Mouse (Mus musculus) lung, postnatal 0 days (tissue): Measurements from ENCODE around the gene U2surp.

Experiments
- CTCF ChIP-seq: IDR thresholded peaks from 2 replicates; pipeline ENCODE4 v1.5.1; 2016; ENCODE audit warnings: antibody characterized with exemption, mild to moderate bottlenecking
- EP300 ChIP-seq: IDR thresholded peaks from 2 replicates; pipeline ENCODE4 v1.6.1; 2016; ENCODE audit warnings: antibody characterized with exemption, mild to moderate bottlenecking, control low read depth

- no peak for TF ChIP-seq CTCF
- no peak for TF ChIP-seq EP300
Measured at GRCm38 (mm10) chr9:95490003-95490402, 21.8 kb downstream of the U2surp start.
